Mouse (Mus musculus) left cerebral cortex, adult 9 months (tissue): Measurements from ENCODE around the gene Supt16.

Experiments
- DNase-seq, 2 experiments: peaks; one replicate each; pipeline ENCODE4 v3.0.0; 2022; ENCODE audit warnings: low spot score in 2 of 2

Supt16 gene

DNA sequence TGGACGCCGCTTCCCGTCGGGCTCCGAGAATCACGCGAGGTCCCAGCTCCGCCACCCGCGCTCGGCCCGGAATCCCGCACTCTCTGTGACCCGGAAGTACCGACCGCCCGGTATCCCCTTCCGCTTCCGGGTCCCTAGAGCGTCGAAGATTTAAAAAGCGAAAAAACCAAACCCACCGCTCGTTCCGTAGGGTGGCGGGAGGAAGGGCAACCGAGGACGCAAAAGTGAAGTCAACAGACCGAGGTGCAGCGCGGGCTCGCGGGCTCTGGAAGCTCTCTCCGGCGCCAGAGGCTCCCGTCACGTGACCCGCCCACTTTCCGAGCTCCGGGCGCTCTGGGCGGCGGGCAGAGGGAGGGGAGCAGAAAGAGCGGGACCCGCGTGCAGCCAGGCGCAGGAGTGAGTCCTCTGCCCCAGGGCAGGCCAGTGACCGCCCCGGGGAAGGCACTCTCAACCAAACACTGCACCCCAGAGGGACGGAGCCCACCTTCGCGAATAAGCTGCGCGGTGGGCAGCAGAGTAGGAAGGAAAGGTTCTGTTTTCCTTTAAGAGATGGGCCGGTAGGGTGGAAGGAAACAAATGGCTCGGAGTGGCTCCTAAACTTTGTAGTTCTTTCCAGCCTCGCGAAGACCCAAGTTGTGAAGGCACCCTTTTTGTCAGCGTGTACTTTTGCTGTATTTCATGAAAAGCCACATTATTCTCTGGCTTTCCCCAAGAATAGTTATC lies at the start of gene Supt16:
Gene Supt16, minus strand, starts transcription at position 261 of the 723 bp plus-strand sequence.
- peak; percentile 42 to 71 for DNase-seq

DNA sequence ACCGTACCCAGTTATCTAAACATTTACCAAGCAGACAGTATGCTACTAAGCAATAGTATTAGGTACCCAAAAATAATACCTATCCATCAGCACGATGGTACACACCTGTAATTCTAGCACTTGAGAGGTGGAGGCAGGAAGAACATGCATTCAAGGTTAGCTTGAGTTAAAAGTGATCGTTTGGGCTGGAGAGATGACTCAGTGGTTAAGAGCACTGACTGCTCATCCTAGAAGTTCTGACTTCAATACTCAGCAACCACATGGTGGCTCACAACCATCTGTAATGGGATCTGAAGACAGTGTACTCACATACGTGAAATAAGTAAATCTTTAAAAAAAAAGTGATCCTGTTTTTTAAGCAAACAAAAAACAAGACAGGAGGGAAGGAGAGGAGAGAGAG lies 48.9 kb upstream of the Supt16 start:
- no peak for DNase-seq

DNA sequence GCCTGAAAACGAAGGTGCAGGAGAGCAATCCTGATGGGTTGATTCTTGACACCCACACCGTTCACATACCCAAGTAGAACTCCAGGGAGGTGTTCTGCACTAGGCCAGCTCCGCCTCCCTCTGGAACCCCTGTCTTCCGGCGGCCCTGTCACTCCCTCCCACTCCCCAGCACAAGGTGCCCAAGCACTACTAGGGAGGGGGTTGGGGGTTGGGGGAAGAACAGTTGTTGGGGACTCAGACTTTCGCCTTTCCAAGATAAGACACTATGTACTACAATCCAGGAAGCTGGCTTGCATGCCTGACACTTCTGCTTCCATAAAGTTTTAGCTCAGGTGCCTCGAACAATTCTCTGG lies 47.5 kb upstream of the Supt16 start:
- DNase-seq = no peak

DNA sequence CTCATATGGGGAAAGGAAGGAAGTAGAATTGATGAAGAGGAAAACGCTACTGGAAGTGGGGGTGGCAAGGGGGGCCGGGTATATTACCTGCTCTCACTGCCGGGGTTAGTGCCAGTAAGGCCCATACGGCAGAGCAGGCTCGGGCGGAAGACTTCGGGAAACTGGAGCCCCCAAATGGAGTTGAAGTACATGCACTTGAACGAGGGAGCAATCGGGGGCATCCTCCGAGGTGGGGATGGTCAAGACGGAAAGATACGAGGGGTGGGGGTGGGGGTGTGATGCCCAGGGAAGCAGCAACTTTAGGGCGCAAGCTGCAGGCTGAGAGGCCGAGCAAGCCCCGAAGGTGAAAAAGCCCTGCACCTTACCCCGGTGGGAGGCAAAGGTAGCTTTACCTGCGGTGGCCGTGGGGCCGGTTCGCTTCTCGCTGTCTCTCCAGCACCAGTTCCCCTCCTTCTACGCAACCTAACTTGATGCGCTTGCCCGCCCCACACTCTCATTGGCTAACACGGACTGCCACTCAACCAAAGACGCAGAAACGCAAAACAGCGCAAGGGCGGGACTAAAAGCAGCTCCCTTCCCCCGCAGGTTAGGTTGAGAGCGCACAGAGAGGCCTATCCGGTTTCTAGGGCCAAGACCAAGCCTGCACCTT lies 46.9 kb upstream of the Supt16 start:
- peak; percentile 94 to 100 for DNase-seq

DNA sequence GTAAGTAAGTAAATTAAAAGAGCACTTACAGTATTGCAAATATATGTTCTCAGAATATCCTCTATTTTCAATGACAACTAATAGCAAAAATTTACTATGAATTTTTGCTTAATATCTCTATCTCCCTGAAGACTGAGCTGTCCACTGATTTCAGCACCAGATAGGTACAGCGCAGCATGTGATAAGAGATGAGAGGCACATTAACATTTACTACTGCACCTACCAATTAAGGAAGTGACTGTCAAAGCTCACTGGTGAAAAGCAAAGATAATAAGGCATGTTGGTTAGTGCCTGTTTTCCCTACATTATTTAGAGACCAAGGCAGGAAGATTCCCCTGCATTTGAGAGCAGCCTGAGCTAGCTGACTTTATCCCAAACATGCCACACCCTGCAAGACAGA lies 39.0 kb upstream of the Supt16 start:
- no peak for DNase-seq

DNA sequence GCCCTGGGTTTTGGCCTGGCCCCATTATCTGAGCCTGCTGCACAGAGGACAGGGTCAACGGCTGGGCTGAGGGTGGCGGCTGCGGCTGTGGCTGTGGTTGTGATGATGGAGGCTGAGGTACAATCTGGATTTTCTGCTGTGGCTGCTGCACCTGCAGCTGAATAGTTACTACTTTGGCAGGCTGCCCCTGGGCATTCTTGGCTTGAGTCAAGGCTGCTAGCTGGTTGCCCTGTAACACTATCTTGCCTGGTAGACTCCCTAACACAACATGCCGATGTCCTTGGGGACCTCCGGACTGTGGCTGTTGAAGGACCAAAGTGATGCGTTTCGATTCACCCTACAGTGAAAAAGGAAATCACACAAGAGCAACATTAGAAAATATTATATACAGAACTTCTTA lies 37.9 kb upstream of the Supt16 start:
- no peak for DNase-seq

DNA sequence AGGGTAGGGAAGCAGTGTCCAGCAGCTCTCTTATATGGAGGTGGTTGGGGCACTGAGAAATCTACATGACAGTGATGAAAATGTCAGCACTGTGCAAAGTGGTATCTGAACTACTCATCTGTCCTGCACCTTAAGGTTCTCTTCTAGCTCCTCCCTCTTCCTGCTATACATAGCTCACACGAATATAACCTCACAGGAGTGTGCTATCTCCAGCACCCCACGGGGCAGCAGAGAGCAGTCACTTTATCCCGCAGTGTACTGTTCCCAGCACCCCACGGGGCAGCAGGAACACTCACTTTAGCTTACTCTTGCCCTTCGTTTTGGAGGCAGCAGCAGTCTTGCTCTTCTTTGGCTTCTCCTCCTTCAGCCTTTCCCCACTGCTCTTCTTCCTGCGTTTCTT lies 35.0 kb upstream of the Supt16 start:
- DNase-seq = no peak

DNA sequence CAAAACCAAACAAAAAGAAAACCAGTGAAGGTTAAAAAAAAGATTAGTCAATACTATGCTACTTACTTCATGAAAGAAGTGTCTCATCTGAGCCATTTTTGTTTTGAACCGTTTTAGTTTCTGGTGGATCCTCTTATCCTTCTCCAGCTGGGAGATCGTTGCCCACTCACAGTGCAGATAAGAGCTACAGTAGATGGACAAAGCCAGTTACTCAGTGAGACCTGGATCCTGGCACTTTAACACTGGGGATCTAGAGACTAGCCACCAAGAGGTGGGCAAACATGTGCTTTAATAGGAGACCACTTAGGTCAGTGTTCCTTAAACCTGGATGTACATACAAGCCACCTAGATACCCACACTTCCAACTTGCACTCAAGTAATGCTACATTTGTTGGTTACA lies 28.8 kb upstream of the Supt16 start:
- DNase-seq = no peak

DNA sequence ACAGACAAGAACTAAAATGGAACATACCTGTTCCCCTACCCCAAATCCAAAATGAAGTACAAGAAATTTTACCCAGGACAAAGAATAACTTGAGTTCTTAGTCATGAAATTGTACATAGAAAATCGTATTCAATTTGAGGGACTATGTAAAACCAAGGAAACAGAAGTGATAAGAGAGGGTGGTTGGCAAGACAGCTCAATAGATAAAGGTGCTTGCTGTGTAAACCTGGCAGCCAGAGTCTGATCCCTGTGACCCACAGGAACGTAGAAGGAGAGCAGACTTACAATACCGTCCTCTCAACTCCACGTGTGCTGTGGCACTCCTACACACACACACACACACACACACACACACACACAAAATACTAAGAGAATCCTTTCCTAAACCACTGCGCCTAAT lies 20.0 kb upstream of the Supt16 start:
- no peak for DNase-seq

DNA sequence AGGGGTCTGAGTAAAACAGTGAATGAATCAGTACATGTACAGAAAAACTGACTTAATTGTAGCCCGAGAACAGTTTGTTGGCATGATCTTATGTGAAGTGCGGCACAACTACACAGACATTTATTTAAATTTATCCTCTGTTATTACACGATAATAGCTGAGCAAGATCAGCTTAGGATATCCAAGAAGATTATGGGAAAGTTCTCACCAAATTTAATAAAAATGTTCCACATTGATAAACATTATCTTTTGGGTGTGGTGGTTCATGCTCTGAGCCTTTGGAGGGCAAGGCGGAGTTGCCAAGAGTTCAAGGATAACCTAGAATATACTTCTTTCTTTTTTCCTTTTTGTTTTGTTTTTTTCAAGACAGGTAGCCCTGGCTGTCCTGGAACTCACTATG lies 2.2 kb upstream of the Supt16 start:
- DNase-seq = no peak

DNA sequence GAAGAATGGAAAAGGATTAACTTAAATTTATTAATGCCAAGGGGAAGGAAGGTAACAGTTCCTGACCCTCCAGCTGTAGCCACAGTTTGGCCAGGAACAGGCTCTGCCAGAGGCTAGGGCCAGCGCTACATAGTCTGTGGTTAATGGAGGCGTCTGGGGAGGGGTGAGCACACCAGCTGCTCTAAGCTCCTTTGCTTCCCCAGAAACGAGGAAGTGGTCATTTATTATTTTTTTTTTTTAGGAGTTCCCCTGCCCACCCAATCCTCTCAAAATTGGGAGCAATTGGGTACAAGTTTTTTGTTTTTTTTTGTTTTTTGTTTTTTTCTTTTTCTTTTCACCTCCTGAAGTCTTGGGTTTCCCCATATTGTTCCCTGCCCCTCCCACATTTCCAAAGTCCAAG lies 925 bp upstream of the Supt16 start:
- DNase-seq = no peak

DNA sequence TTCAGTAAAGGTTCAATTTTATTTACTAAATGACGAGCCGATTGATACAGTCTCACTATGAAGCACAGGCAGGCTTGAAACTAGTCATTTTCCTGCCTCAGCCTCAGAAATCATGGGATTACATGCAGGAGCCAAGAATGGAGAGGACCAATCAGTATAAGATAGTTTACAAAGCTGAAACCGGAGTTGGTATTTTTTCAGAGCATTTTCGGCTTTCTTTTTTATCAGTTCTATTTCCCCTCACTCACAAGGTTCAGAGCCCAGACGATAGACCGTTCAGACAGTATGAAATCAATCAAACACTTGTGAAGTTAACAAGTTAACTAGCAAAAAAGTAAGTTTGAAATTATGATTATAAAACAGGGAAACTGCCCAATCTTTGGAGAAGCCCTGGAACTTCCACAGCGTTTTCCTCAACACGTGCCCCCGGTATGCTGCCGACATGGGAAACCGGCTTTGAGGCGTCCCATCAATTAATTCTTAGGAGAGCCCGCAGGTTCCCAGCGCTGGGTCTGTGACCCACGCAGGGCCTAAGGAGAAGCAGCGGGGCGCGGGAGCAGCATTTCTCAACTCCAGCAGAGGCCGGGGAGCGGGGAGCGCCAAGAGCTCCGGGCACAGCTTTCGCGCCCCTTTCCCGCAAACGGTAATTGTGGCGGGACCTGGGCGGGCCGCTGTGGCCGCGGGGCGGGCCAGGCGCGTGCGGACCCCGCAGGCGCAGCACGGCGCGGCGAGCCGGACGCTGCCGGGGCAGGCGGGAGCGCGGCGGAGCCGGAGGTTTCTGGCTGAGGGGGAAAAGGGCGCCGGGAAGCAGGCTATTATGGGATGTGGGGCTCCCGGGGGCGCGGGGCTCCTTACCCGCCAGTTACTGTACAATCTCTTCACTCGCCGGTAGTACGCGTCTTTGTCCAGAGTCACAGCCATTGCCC lies 723 bp downstream of the Supt16 start:
- peak in 1 of 2 experiments; percentile 7 for DNase-seq

DNA sequence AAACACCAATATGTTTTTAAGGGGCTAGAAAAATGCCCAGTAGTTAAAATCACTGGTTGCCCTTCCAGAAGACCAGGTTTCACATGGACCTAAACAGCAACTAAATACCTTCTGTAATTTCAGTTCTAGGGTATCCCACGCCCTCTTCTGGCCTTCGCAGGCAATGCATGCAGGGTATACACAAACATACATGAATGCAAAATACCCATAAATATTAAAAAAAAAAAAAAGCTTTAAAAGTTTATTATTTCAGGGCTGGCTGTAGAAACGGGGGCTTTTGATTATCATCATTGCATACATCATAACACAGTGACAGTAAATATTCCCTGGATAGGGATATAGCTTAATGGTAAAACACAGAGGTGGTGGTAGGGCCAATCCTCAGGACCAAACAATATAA lies 1.5 kb downstream of the Supt16 start:
- peak in 1 of 2 experiments; percentile 12 for DNase-seq

DNA sequence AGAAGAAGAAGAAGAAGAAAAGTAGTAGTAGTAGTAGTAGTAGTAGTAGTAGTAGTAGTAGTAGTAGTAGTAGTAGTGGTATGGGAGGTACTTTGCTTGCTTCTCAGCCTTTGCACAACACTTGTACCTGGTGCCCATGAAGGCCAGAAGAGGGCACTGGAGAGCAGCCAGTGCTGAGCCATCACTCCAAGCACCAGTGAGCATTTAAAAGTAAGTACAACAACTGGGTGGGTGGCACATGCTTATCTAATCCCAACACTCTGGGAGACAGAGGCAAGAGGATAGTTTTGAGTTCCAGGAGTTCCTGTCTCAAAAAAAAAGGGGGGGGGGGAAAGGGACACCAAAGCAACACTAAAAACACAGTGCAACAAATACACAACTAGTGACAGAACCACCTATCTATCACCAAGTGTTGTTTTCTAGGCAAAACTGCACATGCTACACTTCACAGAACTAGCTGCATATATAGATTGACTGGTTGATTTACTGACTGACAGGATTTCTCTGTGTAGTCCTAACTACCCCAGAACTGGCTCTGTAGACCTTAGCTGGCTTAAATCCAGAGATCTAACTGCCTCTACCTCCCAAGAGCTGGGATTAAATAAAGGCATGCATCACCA lies 6.4 kb downstream of the Supt16 start:
- DNase-seq = no peak

DNA sequence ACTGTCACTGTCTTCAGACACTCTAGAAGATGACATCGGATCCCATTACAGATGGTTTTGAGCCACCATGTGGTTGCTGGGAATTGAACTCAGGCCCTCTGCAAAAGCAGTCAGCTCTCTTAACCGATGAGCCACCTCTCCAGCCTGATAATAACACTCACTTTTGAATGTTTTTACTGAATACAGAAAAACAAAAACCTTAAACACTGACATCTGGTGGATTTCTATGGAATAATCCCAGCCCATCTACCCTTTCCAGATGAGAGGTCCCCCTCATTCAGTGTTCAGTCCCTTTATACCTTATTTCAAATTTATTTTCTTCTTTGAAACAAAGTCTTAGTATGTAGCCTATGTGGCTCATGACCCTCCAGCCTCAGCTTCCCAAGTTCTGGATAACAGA lies 7.7 kb downstream of the Supt16 start:
- no peak for DNase-seq

DNA sequence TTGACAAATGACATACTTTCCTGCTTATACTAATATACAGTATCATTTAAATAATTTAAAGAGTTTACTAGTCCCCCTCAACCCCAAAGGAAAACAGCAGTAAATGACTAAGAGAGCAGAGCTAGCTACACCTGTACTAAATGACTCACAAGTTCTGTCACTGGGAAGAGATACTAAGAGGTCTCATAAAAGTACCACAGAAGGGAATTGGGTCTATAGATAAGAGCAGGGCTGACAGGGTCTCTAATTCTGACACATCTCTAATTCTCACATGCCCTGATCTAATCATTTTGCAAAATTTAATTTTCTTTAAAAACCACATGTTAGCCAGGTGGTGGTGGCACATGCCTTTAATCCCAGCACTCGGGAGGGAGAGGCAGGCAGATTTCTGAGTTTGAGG lies 8.4 kb downstream of the Supt16 start:
- DNase-seq = no peak

DNA sequence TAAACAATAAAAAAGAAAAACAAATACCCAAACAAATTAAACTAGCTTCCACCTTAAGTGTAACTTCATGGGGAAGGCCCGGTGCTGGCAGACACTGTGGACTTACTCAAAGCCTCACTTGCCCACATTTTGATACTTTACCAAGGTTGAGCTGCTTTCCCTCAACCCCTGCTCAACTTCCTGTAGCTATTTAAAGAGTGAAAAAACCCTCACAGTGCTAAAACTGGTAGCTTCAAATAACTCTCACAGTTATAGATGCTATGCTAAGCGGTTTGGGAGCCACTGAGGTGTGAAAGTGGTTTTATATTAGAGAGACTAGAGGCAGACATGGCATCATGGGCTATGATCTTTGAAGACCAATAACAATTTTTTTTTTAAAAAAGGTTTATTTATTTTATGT lies 30.6 kb downstream of the Supt16 start:
- no peak for DNase-seq

DNA sequence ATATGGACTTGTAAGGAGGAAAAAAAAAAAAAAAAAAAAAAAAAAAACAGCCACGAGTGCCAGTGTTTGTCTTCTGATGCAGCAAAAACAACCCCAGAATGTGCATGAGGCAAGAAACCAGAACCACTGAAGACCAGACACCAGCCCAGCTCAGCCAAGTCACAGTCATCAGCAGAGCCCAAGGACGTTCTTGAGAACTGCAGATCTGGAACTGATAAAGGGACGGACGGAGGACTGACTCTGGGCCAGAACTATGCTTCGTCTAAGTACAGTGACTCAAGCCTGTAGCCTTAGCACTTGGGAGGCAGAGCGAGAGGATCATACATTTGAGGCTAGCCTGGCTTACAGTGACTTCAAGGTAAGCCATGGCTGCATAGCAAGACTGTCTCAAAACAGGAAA lies 36.3 kb downstream of the Supt16 start:
- no peak for DNase-seq

DNA sequence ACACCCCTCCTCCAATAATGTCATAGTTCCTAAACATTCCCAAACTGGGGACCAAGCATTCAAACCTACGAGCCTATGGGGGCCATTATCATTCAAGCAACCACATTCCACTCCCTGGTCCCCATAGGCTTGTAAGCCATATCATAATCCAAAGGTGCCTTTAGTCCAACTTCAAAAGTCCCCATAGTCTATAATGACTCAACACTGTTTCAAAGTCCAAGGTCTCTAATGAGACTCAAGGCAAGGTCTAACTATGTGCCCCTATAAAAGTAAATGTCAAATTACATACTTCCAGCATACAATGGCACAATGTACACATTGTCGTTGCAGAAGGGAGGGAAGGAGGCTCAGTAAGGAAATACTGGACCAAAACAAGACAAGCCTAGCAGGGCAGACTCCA lies 42.2 kb downstream of the Supt16 start:
- DNase-seq = no peak

DNA sequence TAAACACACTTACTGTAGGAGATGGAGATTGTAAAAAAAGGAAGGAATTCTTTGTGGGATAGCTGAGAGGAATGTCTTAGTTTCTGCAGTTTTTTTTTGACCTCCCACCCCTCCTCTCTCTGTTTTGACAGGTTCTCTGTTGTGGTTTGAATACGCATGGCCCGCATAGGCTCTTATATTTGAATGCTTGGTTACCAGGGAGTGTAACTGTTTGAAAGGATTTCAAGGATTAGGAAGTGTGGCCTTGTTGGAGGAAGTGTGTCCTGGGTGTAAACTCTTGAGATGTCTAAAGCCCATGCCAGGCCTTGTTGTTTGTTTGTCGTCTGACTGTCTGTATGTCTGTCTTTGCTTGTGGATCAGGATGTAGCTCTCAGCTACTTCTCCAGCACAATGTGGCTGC lies 44.6 kb downstream of the Supt16 start:
- DNase-seq = no peak

DNA sequence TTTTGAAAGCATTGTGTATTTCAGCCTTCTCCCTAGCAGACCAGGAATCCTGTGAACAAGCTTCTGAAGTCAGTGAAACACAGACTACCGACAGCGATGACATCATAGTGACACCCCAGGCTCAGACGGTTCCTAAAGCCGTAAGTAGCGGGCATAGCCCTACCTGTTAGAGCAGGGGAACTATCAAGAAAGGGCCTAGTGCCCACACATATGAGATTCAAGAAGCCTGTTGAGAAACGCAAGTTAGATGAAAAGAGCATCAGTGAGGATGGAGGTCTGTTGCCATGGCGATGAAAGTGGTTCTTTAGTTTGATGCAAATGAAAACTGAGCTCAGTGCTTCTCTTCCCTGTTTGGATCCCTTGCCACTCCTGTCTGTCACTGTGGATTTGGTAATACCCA lies 45.0 kb downstream of the Supt16 start:
- peak; percentile 20 to 35 for DNase-seq

DNA sequence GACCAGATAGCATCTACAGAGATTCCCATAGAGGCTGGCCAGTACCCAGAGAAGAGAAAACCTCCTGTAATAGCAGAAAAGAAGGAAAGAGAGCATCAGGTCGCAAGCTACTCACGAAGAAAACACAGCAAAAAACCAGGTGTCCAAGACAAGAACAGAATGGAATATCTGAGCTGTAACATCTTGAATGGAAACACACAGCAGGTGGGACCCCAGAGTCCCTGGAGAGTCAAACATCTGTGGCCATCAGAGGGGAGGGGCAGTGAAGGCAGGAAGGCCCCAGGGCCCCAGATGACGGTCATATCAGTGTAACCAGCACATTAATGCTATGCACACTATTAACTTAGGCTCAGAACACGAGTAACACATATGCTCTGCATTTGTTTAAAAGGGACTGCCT lies 47.3 kb downstream of the Supt16 start:
- DNase-seq = no peak
